Comparison of ENCODE assay signal across 31 mouse cellular contexts in genomic region chr9:114701921-114702320, GRCm38 (mm10). TPM values are rescaled to one million over a fixed set of nuclear protein-coding genes. Genes with fewer than 3 reads are reported as not detected.
A peak's percentile ranks its signal among the peaks of the same experiment; 100 is the strongest.
DNase-seq lines count a peak whose midpoint lies in the region; ATAC-seq lines count a peak whose summit lies in the region.
"Had no signal": no experiment of that assay in that cellular context is flagged by ENCODE, and none has a peak within 500 bp of the region (broad histone marks: within the 10 kb centered on the region; RNA-seq: fewer than 3 reads in every experiment).

No protein-coding gene starts in this region.

- H3K27me3 ChIP-seq in intestine, embryonic 15.5 days (replicated peaks), result no peaks in the 10 kb centered on the region
- H3K27me3 ChIP-seq in kidney, embryonic 16.5 days (ENCODE audit: insufficient read depth, low read length), result no peaks in the 10 kb centered on the region
- H3K27me3 ChIP-seq: embryonic facial prominence, embryonic 13.5 days; forebrain, embryonic 15.5 days; heart, embryonic 12.5 days; limb, embryonic 13.5 days; liver, embryonic 13.5 days; megakaryocyte, embryonic 14.5 days; midbrain, embryonic 12.5 days; neural tube, embryonic 12.5 days had no signal

- no peak overlapping the region for H3K27ac ChIP-seq in intestine, embryonic 15.5 days
- peak overlapping the region; percentile 29; the same call in 1 of the 2 replicates for H3K27ac ChIP-seq in kidney, embryonic 16.5 days (ENCODE audit: low read length)
- H3K27ac ChIP-seq: embryonic facial prominence, embryonic 13.5 days; forebrain, embryonic 10.5 days; forebrain, embryonic 15.5 days; gastrocnemius, adult 2 months; hindbrain, embryonic 14.5 days; left cerebral cortex, adult 2 months; limb, embryonic 13.5 days; liver, embryonic 13.5 days; midbrain, embryonic 12.5 days; neural tube, embryonic 12.5 days had no signal

- no peak overlapping the region for H3K4me3 ChIP-seq in intestine, embryonic 15.5 days (replicated peaks)
- H3K4me3 ChIP-seq in kidney, embryonic 16.5 days (ENCODE audit: low read length), result no peak overlapping the region
- H3K4me3 ChIP-seq: embryonic facial prominence, embryonic 13.5 days; forebrain, embryonic 10.5 days; forebrain, embryonic 15.5 days; gastrocnemius, adult 2 months; heart, embryonic 12.5 days; left cerebral cortex, adult 2 months; limb, embryonic 13.5 days; liver, embryonic 13.5 days; megakaryocyte, embryonic 14.5 days; midbrain, embryonic 12.5 days; myocyte; neural tube, embryonic 12.5 days had no signal

- WGBS in intestine, embryonic 15.5 days, result 69% methylated on average over 4 of the region's 4 CpGs
- WGBS in kidney, embryonic 16.5 days, result 83% methylated on average over 4 of the region's 4 CpGs

- no peaks in the 10 kb centered on the region for H3K9me3 ChIP-seq in intestine, embryonic 15.5 days
- H3K9me3 ChIP-seq in kidney, embryonic 16.5 days (ENCODE audit: low read length), result 0 out of 2 replicates have a peak, but pooled peaks cover 5% of the 10 kb centered on the region
- H3K9me3 ChIP-seq: forebrain, embryonic 15.5 days; heart, embryonic 12.5 days; limb, embryonic 13.5 days; liver, embryonic 13.5 days; megakaryocyte, embryonic 14.5 days; midbrain, embryonic 12.5 days; neural tube, embryonic 12.5 days had no signal

- H3K36me3 ChIP-seq in intestine, embryonic 15.5 days, result peaks cover 3% of the 10 kb centered on the region; the same call in 1 of the 2 replicates
- H3K36me3 ChIP-seq in kidney, embryonic 16.5 days (ENCODE audit: insufficient read depth, low read length), result peaks cover 21% of the 10 kb centered on the region

- no peak overlapping the region for H3K9ac ChIP-seq in intestine, embryonic 15.5 days
- no peak overlapping the region for H3K9ac ChIP-seq in kidney, embryonic 16.5 days (replicated peaks; ENCODE audit: low read length)
- H3K9ac ChIP-seq: embryonic facial prominence, embryonic 13.5 days; forebrain, embryonic 15.5 days; heart, embryonic 12.5 days; hindbrain, embryonic 14.5 days; limb, embryonic 13.5 days; liver, embryonic 13.5 days; midbrain, embryonic 12.5 days; neural tube, embryonic 12.5 days had no signal

- DNase-seq in kidney, adult 18-20 months, result peak; percentile 38
- peak; percentile 55 to 62 for DNase-seq in kidney, postnatal 36 days
- no peak for DNase-seq in frontal cortex, postnatal 36 days (ENCODE audit: low spot score in 2 of 2)
- DNase-seq in spleen, adult 12 weeks (ENCODE audit: low spot score), result no peak
- DNase-seq in spleen, postnatal 36 days (ENCODE audit: low spot score in 2 of 2), result no peak
- DNase-seq: adrenal gland, postnatal 36 days; cerebellum, adult 18-20 months; cerebellum, postnatal 10 days; gastrocnemius, adult 2 months; gastrocnemius, postnatal 36 days; heart, adult 18-20 months; heart, postnatal 4 days; liver, embryonic 13.5 days; lung, adult 18-20 months; lung, postnatal 4 days; thymus, postnatal 36 days had no signal

- no peak overlapping the region for H3K4me2 ChIP-seq in intestine, embryonic 15.5 days (replicated peaks)
- H3K4me2 ChIP-seq in kidney, embryonic 16.5 days (replicated peaks; ENCODE audit: low read depth, low read length), result no peak overlapping the region
- H3K4me2 ChIP-seq: embryonic facial prominence, embryonic 13.5 days; forebrain, embryonic 15.5 days; heart, embryonic 12.5 days; hindbrain, embryonic 14.5 days; limb, embryonic 13.5 days; liver, embryonic 13.5 days; midbrain, embryonic 12.5 days; neural tube, embryonic 12.5 days had no signal

- ATAC-seq in intestine, embryonic 15.5 days, result peak; percentile 39
- peak; percentile 49; the same call in 1 of the 2 replicates for ATAC-seq in kidney, embryonic 16.5 days (ENCODE audit: low FRiP score, low TSS enrichment)
- ATAC-seq: CD4-positive, CD25-positive, alpha-beta regulatory T cell, adult 4 months; forebrain, embryonic 15.5 days; lung, postnatal 0 days had no signal

- H3K4me1 ChIP-seq in intestine, embryonic 15.5 days (replicated peaks), result no peaks in the 10 kb centered on the region
- no peaks in the 10 kb centered on the region for H3K4me1 ChIP-seq in kidney, embryonic 16.5 days (ENCODE audit: insufficient read depth, low read length)
- H3K4me1 ChIP-seq: embryonic facial prominence, embryonic 13.5 days; forebrain, embryonic 10.5 days; limb, embryonic 13.5 days; midbrain, embryonic 12.5 days; neural tube, embryonic 12.5 days had no signal

RNA-seq across cellular contexts. Expression of gene Dync1li1, which starts 13.3 kb away (rescaled TPM):
- polyA plus RNA-seq in intestine, embryonic 15.5 days (2015; fragmentation: Nextera tagmentation; extraction: Ambion mirVana), result 49.9 and 54.7 TPM in 2 replicates
- polyA plus RNA-seq in kidney, embryonic 16.5 days (2015; fragmentation: Nextera tagmentation; extraction: Ambion mirVana), result 45.7 and 61.2 TPM in 2 replicates

RNA-seq across cellular contexts. Expression of gene Cmtm6, which starts 29.0 kb away (rescaled TPM):
- 77.5 and 77.7 TPM in 2 replicates for polyA plus RNA-seq in intestine, embryonic 15.5 days (2015; fragmentation: Nextera tagmentation; extraction: Ambion mirVana)
- polyA plus RNA-seq in kidney, embryonic 16.5 days (2015; fragmentation: Nextera tagmentation; extraction: Ambion mirVana), result 67.0 and 73.5 TPM in 2 replicates

Comparison
In these comparisons a context has a peak if more than half of its experiments do, and no peak if none do; other contexts are left out.
1. DNase-seq: peak in kidney, adult 18-20 months (single experiment) and kidney, postnatal 36 days (2 of 2); none in frontal cortex, postnatal 36 days (0 of 2), spleen, adult 12 weeks (single experiment) and spleen, postnatal 36 days (0 of 2).